Mouse (Mus musculus): ENCODE measurements around the gene Arl6.
A peak's percentile ranks its signal among the peaks of the same experiment; 100 is the strongest.

The Arl6 gene

DNA sequence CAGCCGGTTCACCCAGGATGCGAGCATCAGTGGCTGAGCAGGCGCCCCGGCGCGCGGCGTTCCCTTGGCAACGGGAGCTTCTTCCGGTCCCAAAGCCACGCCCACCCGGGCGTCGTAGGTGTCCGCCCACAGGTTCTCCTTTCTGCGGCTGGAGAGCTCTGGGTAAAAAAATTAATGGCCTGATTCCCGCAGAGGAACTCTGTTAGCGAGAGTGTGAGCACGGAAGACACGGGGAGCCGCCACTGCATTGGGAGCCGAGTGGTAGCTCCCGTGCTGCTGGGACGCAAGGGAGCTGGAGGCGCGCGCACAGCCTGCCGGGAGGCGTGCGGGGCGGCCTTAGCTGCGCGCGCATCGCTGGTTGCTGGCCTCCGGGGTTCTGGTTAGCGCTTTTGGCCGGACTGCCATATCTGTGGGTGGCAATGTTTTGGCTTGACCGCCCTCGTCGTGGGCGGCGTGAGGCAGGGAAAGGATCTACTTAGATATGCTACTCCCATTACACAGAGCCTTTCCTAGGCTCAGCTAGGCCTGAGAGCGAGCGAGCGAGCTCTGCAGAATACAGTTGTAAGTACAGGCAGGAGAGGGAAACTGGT, at the start of gene Arl6:
Arl6 (minus strand) TSS at position 290 of the 590 bp plus-strand sequence.
- peak; percentile 93 for DNase-seq

DNA sequence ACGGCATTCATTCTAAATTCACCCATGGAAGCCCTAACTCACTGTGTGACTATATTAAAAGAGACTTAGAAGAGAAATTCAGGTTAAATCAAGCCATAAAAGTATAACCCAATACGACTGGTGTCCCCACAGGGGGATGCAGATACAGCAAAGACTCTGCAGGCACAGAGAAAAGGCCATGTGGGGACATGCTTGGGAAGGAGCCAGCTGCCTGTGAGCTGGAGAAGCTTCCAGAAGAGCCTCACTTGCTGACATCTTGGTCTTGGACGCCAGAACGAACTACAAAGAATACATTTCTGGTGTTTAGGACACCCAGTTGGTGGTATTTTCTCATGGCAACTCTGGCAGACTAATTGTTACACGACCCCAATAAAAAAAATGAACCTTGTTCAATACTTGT, 45.9 kb upstream of the Arl6 start:
- no peak for DNase-seq

- DNase-seq = peak; percentile 6
Measured at GRCm38 (mm10) chr16:59683434-59683833, 44.2 kb upstream of the Arl6 start.

- no peak for DNase-seq
Measured at GRCm38 (mm10) chr16:59682216-59682891, 43.2 kb upstream of the Arl6 start.

- no peak for DNase-seq
Measured at GRCm38 (mm10) chr16:59666938-59667337, 27.7 kb upstream of the Arl6 start.

DNA sequence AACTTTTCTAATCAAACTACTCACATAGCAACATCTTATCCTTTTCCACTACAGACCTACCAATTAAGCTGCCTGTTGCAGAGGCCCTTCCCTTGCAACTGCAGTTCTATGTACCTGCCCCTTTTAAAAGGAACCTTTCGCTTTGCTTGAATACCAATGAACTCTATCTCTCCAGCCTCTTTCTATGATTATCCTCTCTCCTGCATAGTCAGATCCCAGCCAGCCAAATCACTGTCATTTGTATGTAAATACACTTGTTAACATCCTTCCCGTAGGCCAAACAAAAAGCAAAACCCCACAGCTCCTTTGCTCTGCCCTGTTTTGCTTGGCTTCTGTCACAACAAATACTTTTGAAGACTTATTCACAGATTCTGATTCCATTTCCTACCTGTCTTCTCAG, 4.6 kb upstream of the Arl6 start:
- no peak for DNase-seq

DNA sequence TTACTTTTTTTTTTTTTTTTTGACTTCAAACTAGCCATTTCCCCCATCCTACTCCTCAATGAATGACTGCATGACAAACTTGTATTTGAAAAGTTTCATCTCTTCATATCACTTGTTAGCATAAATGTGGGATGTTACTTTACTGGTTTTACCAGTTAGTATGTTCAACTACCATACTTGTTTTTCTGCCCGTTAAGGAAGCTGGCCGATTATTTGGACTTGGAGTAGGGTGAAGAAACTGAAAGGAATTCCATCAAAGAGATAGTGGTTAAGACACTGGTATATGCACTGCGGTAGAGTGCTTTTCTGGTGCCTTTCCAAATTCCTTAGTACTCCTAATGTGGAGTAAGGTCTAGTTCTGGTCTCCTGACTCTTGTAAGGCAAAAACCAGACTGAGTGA, 794 bp upstream of the Arl6 start:
- no peak for DNase-seq

DNA sequence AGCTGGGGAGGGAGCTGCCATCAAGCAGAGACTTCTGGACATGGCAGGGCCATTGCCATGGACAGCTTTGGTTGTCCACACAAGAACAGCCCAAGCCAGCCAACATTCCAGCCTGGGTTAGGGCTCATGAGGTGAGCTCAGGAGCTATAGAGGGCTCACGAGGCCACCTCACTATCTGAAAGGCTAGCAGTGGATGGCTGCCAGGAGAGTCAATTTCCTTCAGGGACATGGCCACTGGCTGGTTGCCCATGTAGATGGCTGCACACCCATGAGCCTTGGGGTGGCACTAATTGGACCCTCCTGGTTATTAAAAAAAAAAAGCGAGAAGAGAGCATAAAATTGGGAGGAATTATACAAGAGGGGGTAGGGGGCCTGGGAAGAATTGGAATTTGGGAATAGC, 4.6 kb downstream of the Arl6 start:
- no peak for DNase-seq

DNA sequence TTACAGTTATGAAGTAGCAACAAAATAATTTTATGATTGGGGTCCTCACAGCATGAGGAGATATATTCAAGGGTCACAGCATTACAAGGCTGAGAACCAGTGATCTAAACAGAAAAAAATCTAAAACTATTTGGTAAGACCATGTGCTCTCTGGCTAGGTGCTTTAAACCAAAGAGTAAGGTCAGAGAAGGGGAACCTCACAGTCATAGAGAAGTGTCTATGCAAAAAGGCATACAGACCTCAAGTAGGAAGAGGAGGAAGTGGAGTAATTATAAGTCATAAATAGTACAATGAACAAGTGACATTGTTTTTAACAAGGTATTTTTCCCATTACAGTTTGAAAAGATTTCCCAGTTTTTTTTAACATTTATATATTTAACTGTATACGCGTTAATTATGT, 17.6 kb downstream of the Arl6 start:
- no peak for DNase-seq

GRCm38 (mm10) chr16:59617167-59617566, 22.0 kb downstream of the Arl6 start:
- peak; percentile 16 for DNase-seq

- DNase-seq = no peak
Measured at GRCm38 (mm10) chr16:59615675-59616074, 23.5 kb downstream of the Arl6 start.

- DNase-seq = no peak
Measured at GRCm38 (mm10) chr16:59610750-59611149, 28.4 kb downstream of the Arl6 start.

DNA sequence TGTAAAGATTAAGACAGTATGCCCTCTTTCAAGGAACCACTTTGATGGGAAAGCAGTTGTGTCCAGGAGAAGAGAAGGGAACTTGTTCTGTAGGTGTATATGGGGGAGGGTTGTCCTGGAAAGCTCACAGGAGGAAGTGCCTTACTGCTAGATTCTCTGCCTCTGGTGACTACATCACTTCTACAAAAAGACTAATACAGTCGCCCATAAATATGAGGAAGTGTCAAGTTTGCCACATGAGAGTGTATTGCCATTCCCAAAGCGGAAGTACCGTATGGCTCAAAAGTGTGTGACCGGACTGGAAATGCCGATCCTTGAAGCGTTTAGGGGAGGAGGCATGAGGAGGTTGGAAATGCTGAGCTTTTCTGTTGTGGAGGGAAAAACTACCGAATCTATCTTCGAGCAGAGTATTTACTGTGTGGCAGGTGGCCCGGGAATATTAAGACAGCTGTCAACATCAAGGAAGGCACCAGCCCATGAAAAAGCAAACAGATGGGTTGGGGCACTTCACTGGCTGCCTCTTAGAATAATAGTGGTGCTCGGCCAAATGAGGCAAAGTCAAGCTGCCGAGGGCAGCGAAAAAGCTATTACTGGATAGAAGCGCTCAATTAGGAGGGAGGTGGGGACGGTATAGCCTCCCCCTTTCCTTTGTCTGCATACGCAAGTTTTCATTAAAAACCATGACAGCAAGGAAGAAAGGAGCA, 35.0 kb downstream of the Arl6 start:
- DNase-seq = no peak

GRCm38 (mm10) chr16:59600311-59601251, 38.6 kb downstream of the Arl6 start, which contains the start of gene Crybg3:
Gene Crybg3, minus strand, starts transcription at chr16:59600979.
- DNase-seq = peak; percentile 80

DNA sequence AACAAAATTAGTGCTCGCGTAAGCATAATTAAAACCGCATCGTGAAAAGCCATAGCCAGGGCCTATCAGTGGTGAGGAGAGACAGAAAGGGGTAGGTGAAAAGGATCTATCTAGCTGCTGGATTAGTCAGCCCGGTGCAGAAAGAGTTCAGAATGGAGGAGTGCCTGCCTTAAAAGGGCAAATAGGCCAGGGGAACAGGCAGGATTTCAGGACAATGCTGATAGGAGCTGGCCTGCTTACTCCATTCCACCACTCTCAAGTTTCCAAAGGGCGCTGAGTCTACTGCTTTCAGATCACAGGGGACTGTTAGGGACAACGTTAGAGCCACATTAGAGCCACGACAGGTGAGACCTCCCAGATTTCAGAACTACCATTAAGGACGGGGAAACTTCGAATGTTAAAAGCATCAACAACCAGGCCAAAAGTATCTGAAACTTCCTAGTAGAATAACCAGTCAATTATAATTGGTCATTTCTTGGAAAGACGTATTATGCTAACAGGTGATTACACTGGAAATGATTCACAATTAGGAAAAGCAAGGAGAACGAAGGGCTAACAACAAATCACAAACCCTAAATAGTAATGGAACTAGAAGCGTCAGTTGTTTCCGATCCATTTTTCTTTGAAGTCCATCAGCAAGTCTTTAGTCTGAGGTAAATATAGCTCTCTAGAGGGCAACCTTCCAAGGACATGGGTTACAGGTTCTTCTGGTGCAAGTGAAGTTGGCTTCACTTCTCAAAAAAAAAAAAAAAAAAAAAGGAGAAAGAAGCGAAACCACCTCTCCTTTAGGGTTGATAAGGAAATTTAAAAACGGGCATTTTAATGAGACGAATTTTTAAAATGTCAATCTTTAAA, 39.6 kb downstream of the Arl6 start:
- no peak for DNase-seq

GRCm38 (mm10) chr16:59598997-59599396, 40.2 kb downstream of the Arl6 start:
- DNase-seq = no peak

- no peak for DNase-seq
Measured at GRCm38 (mm10) chr16:59597256-59597655, 41.9 kb downstream of the Arl6 start.

- DNase-seq = no peak
Measured at GRCm38 (mm10) chr16:59594714-59595113, 44.5 kb downstream of the Arl6 start.

GRCm38 (mm10) chr16:59590790-59591189, 48.4 kb downstream of the Arl6 start:
- no peak for DNase-seq

- DNase-seq = no peak
Measured at GRCm38 (mm10) chr16:59588351-59589025, 50.7 kb downstream of the Arl6 start.

- DNase-seq = no peak
Measured at GRCm38 (mm10) chr16:59587816-59588215, 51.4 kb downstream of the Arl6 start.
